Mouse (Mus musculus) adipocyte (in vitro differentiated cells): ENCODE measurements around the gene Rest.

Experiments
- DNase-seq: peaks from one replicate; pipeline ENCODE4 v3.0.0-alpha.2; 2016; ENCODE audit warnings: low spot score

The Rest gene

DNA sequence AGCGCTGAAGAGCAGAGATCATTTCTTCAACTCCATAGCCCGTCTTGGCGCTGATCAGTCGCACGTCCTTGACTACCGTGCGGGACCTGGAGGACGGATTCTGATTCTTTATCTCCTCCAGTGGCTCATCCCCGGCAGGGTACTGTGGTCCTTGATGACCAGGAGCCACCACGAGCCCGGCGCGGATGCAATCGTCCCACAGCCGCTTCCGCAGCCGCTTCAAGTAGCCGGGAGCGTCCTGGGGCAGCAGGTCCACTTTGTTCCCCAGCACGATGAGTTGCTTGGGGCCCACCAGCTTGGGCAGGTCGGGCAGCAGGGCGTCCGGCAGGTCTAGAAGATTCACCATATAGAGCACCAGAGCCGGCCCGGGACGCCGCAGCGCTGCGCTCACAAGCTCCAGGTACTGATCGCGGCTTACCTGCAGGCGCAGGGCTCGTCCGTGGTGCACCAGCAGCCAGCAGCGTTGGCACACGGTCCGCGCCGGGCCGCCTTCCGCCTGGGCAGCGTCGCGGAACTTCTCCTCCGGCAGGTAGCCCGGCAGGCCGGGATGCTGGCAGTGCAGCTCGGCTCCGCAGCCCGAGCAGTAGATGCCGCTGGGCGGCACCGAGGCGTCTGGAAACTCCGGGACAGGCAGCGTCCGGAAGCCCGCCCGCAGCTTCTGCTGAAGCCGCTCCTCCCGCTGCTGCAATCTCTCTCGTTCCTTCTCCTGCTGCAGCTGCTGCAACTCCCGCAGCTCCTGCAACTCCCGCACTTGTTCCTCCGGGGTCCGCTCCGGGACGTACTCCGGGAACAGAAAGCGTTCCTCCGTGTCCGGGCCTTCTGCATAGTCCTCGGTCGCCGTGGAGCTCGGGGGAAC, 44.0 kb downstream of the Rest start:
- no peak for DNase-seq

- peak; percentile 100 for DNase-seq
These were observed 44.9 kb downstream of the Rest start, which contains the start of the genes Noa1 and Polr2b for GRCm38 (mm10) chr5:77309924-77310772. TSS of gene Noa1 (minus strand) at chr5:77310084. TSS of gene Polr2b (plus strand) at chr5:77310147.

- DNase-seq, result no peak
These were observed 48.9 kb downstream of the Rest start for GRCm38 (mm10) chr5:77314206-77314605.

DNA sequence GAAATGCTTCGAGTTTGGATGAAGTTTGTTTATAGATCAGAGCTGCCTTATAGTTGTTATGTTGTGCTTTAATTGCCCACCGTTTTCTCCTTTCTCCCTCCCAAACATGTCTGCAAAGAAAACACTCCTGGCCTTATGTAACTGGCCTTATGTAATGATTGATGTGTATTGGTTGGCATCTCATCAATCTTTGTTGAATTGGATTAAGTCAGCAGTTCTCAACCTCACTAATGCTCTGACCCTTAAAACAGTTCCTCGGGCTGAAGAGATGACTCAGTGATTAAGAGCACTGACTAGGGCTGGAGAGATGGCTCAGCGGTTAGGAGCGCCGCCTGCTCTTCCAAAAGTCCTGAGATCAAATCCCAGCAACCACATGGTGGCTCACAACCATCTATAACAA, 49.7 kb downstream of the Rest start:
- DNase-seq, result peak; percentile 53

GRCm38 (mm10) chr5:77324936-77325335, 59.6 kb downstream of the Rest start:
- no peak for DNase-seq

DNA sequence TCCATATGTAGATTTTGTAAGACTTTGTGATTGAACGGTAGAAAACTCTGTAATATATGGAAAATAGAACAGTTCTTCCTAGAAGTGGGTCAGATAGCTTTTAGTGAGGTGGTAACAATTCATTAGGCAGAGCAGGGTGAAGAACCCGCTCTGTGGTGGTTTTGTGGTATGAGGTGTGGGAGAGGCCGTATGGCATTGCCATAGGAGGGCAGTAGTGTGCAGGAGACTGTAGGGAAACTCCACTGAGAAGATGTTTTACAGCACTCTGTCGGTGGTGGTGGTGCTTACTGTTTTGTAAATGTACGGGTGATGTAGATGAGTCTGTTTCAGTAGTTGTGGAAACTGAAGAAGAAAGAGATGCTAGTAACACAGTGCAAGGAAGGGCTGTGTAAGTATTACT, 64.9 kb downstream of the Rest start:
- DNase-seq, result no peak
